Mouse (Mus musculus): ENCODE data around the gene Rhbdd2. TPM values are rescaled to one million over a fixed set of nuclear protein-coding genes. Genes with fewer than 3 reads are reported as not detected.

The Rhbdd2 gene
- polyA plus RNA-seq, 1 experiment from 2014 or later: 61.9 TPM

- Histone ChIP-seq H3K27me3 (ENCODE audit: low read depth, poor library complexity, severe bottlenecking) (peaks cover 5% of the 10 kb centered on the region), H3K9me3 (replicated peaks) (no peaks in the 10 kb centered on the region), H3K4me1 (peaks cover 51% of the 10 kb centered on the region), H3K36me3 (no peaks in the 10 kb centered on the region), H3K27ac (replicated peaks) (peak overlapping the region; percentile 86), H3K4me3 (no peak overlapping the region)
- DNase-seq (ENCODE audit: low spot score): peak; percentile 23
- 48% methylated on average over 5 of the region's 5 CpGs for WGBS
Observed at GRCm38 (mm10) chr5:135672980-135673379, 40.6 kb downstream of the Rhbdd2 start.

- Histone ChIP-seq H3K36me3 (no peaks in the 10 kb centered on the region), H3K4me3 (peak overlapping the region; percentile 39), H3K4me1 (peaks cover 50% of the 10 kb centered on the region), H3K9me3 (replicated peaks) (no peaks in the 10 kb centered on the region), H3K27me3 (ENCODE audit: low read depth, poor library complexity, severe bottlenecking) (peaks cover 5% of the 10 kb centered on the region), H3K27ac (replicated peaks) (peak overlapping the region; percentile 86)
- whole genome bisulfite sequencing: 7% methylated on average over 3 of the region's 3 CpGs
- DNase-seq (ENCODE audit: low spot score): no peak
Observed at GRCm38 (mm10) chr5:135674349-135674775, 41.9 kb downstream of the Rhbdd2 start.

- peak overlapping the region; percentile 86 for H3K27ac ChIP-seq (replicated peaks)
- no peaks in the 10 kb centered on the region for H3K9me3 ChIP-seq (replicated peaks)
- peaks cover 46% of the 10 kb centered on the region for H3K4me1 ChIP-seq
- peak overlapping the region; percentile 39 for H3K4me3 ChIP-seq
- peaks cover 5% of the 10 kb centered on the region for H3K27me3 ChIP-seq (ENCODE audit: low read depth, poor library complexity, severe bottlenecking)
- under 1% methylated on average over 11 of the region's 11 CpGs for WGBS
- peak; percentile 86 for DNase-seq (ENCODE audit: low spot score)
- no peaks in the 10 kb centered on the region for H3K36me3 ChIP-seq
Observed at GRCm38 (mm10) chr5:135674821-135675220, 42.4 kb downstream of the Rhbdd2 start.

GRCm38 (mm10) chr5:135676696-135677095 lies 44.3 kb downstream of the Rhbdd2 start:
- H3K27me3 ChIP-seq (ENCODE audit: low read depth, poor library complexity, severe bottlenecking): peaks cover 5% of the 10 kb centered on the region
- no peaks in the 10 kb centered on the region for H3K36me3 ChIP-seq
- no peaks in the 10 kb centered on the region for H3K9me3 ChIP-seq (replicated peaks)
- H3K27ac ChIP-seq (replicated peaks): no peak overlapping the region
- 78% methylated on average over 3 of the region's 3 CpGs for WGBS
- no peak overlapping the region for H3K4me3 ChIP-seq
- H3K4me1 ChIP-seq: peaks cover 39% of the 10 kb centered on the region
- DNase-seq (ENCODE audit: low spot score): no peak

- no peaks in the 10 kb centered on the region for H3K9me3 ChIP-seq (replicated peaks)
- no peaks in the 10 kb centered on the region for H3K36me3 ChIP-seq
- H3K27ac ChIP-seq (replicated peaks): no peak overlapping the region
- DNase-seq (ENCODE audit: low spot score): no peak
- H3K27me3 ChIP-seq (ENCODE audit: low read depth, poor library complexity, severe bottlenecking): peaks cover 5% of the 10 kb centered on the region
- no peak overlapping the region for H3K4me3 ChIP-seq
- WGBS: 90% methylated on average over 2 of the region's 2 CpGs
- H3K4me1 ChIP-seq: peaks cover 39% of the 10 kb centered on the region
Observed at GRCm38 (mm10) chr5:135677251-135677650, 44.8 kb downstream of the Rhbdd2 start.

GRCm38 (mm10) chr5:135678481-135678880 lies 46.1 kb downstream of the Rhbdd2 start:
- H3K4me1 ChIP-seq: peaks cover 28% of the 10 kb centered on the region
- H3K9me3 ChIP-seq (replicated peaks): no peaks in the 10 kb centered on the region
- peaks cover 5% of the 10 kb centered on the region for H3K27me3 ChIP-seq (ENCODE audit: low read depth, poor library complexity, severe bottlenecking)
- no peak overlapping the region for H3K4me3 ChIP-seq
- H3K27ac ChIP-seq (replicated peaks): no peak overlapping the region
- H3K36me3 ChIP-seq: no peaks in the 10 kb centered on the region
- 94% methylated on average over 6 of the region's 6 CpGs for WGBS
- DNase-seq (ENCODE audit: low spot score): no peak

- 85% methylated on average over 6 of the region's 6 CpGs for WGBS
- Histone ChIP-seq H3K4me1 (peaks cover 2% of the 10 kb centered on the region), H3K4me3 (no peak overlapping the region), H3K27me3 (ENCODE audit: low read depth, poor library complexity, severe bottlenecking) (peaks cover 2% of the 10 kb centered on the region), H3K27ac (replicated peaks) (no peak overlapping the region), H3K36me3 (no peaks in the 10 kb centered on the region), H3K9me3 (replicated peaks) (no peaks in the 10 kb centered on the region)
- DNase-seq (ENCODE audit: low spot score): no peak
Observed at GRCm38 (mm10) chr5:135680967-135681545, 48.6 kb downstream of the Rhbdd2 start.

GRCm38 (mm10) chr5:135682009-135682408 lies 49.6 kb downstream of the Rhbdd2 start:
- Histone ChIP-seq H3K4me1 (no peaks in the 10 kb centered on the region), H3K9me3 (replicated peaks) (no peaks in the 10 kb centered on the region), H3K27me3 (ENCODE audit: low read depth, poor library complexity, severe bottlenecking) (no peaks in the 10 kb centered on the region), H3K4me3 (no peak overlapping the region), H3K27ac (replicated peaks) (no peak overlapping the region), H3K36me3 (no peaks in the 10 kb centered on the region)
- WGBS: 94% methylated on average over 5 of the region's 5 CpGs
- no peak for DNase-seq (ENCODE audit: low spot score)

GRCm38 (mm10) chr5:135682942-135683570 lies 50.6 kb downstream of the Rhbdd2 start:
- DNase-seq (ENCODE audit: low spot score): no peak
- Histone ChIP-seq H3K9me3 (replicated peaks) (no peaks in the 10 kb centered on the region), H3K27ac (replicated peaks) (no peak overlapping the region), H3K27me3 (ENCODE audit: low read depth, poor library complexity, severe bottlenecking) (no peaks in the 10 kb centered on the region), H3K4me1 (peaks cover 4% of the 10 kb centered on the region), H3K4me3 (no peak overlapping the region), H3K36me3 (no peaks in the 10 kb centered on the region)
- 93% methylated on average over 12 of the region's 12 CpGs for WGBS

- 89% methylated on average over 5 of the region's 5 CpGs for WGBS
- Histone ChIP-seq H3K9me3 (replicated peaks) (no peaks in the 10 kb centered on the region), H3K27me3 (ENCODE audit: low read depth, poor library complexity, severe bottlenecking) (no peaks in the 10 kb centered on the region), H3K4me1 (peaks cover 24% of the 10 kb centered on the region), H3K4me3 (peak overlapping the region; percentile 80), H3K27ac (replicated peaks) (no peak overlapping the region), H3K36me3 (0 out of 2 replicates have a peak, but pooled peaks cover 3% of the 10 kb centered on the region)
- no peak for DNase-seq (ENCODE audit: low spot score)
Observed at GRCm38 (mm10) chr5:135690401-135690800, 58.0 kb downstream of the Rhbdd2 start.

- H3K27ac ChIP-seq (replicated peaks): no peak overlapping the region
- no peak overlapping the region for H3K4me3 ChIP-seq
- 82% methylated on average over 4 of the region's 4 CpGs for WGBS
- H3K9me3 ChIP-seq (replicated peaks): no peaks in the 10 kb centered on the region
- DNase-seq (ENCODE audit: low spot score): no peak
- H3K4me1 ChIP-seq: peaks cover 26% of the 10 kb centered on the region
- H3K36me3 ChIP-seq: 0 out of 2 replicates have a peak, but pooled peaks cover 3% of the 10 kb centered on the region
- H3K27me3 ChIP-seq (ENCODE audit: low read depth, poor library complexity, severe bottlenecking): no peaks in the 10 kb centered on the region
Observed at GRCm38 (mm10) chr5:135691266-135691665, 58.8 kb downstream of the Rhbdd2 start.

- Histone ChIP-seq H3K27ac (replicated peaks) (no peak overlapping the region), H3K27me3 (ENCODE audit: low read depth, poor library complexity, severe bottlenecking) (no peaks in the 10 kb centered on the region), H3K9me3 (replicated peaks) (no peaks in the 10 kb centered on the region), H3K36me3 (peaks cover 14% of the 10 kb centered on the region), H3K4me3 (no peak overlapping the region), H3K4me1 (peaks cover 19% of the 10 kb centered on the region)
- WGBS: 98% methylated on average over 5 of the region's 5 CpGs
- DNase-seq (ENCODE audit: low spot score): no peak
Observed at GRCm38 (mm10) chr5:135693281-135693853, 60.9 kb downstream of the Rhbdd2 start.

- Histone ChIP-seq H3K4me1 (peaks cover 7% of the 10 kb centered on the region), H3K9me3 (replicated peaks) (no peaks in the 10 kb centered on the region), H3K36me3 (peaks cover 31% of the 10 kb centered on the region), H3K4me3 (no peak overlapping the region), H3K27ac (replicated peaks) (no peak overlapping the region), H3K27me3 (ENCODE audit: low read depth, poor library complexity, severe bottlenecking) (no peaks in the 10 kb centered on the region)
- no peak for DNase-seq (ENCODE audit: low spot score)
- 78% methylated on average over 7 of the region's 7 CpGs for WGBS
Observed at GRCm38 (mm10) chr5:135695277-135695721, 62.9 kb downstream of the Rhbdd2 start.
